Mouse (Mus musculus) forebrain, embryonic 15.5 days (tissue): ENCODE measurements at regions not wholly inside any gene's neighbourhood (a gene's known extent, or its start where the extent isn't known, plus 50 kb on each side); places are given as distances from the start of the nearest gene placed in this dataset.

ENCODE experiments used
- ATAC-seq: fragments of 200-750 bp; cut with Nextera tagmentation; replicated peaks from 2 replicates; pipeline ENCODE4 v1.8.0; 2017; ENCODE audit warnings: mild to moderate bottlenecking, moderate TSS enrichment, moderate library complexity
- H3K27ac ChIP-seq: fragments of 300-500 bp; sonication (generic); replicated peaks from 2 replicates; pipeline ENCODE4 v1.5.1; 2015; ENCODE audit warnings: mild to moderate bottlenecking, inconsistent platforms
- H3K27me3 ChIP-seq: fragments of 300-500 bp; sonication (generic); 2 replicates; pipeline ENCODE4 v1.6.1; 2015; ENCODE audit warnings: inconsistent platforms
- H3K36me3 ChIP-seq: fragments of 300-500 bp; sonication (generic); 2 replicates; pipeline ENCODE4 v1.6.1; 2015; ENCODE audit warnings: mild to moderate bottlenecking, inconsistent platforms
- H3K4me1 ChIP-seq: fragments of 300-500 bp; sonication (generic); 2 replicates; pipeline ENCODE4 v1.6.1; 2015; ENCODE audit warnings: inconsistent platforms
- H3K4me2 ChIP-seq: fragments of 300-500 bp; sonication (generic); replicated peaks from 2 replicates; pipeline ENCODE4 v1.6.1; 2015; ENCODE audit warnings: mild to moderate bottlenecking, inconsistent platforms
- H3K4me3 ChIP-seq: fragments of 300-500 bp; sonication (generic); 2 replicates; pipeline ENCODE4 v1.5.1; 2015; ENCODE audit warnings: mild to moderate bottlenecking, inconsistent platforms
- H3K9ac ChIP-seq: fragments of 300-500 bp; sonication (generic); replicated peaks from 2 replicates; pipeline ENCODE4 v1.6.1; 2015; ENCODE audit warnings: mild to moderate bottlenecking, inconsistent platforms
- H3K9me3 ChIP-seq: fragments of 300-500 bp; sonication (generic); 2 replicates; pipeline ENCODE4 v1.6.1; 2016; ENCODE audit warnings: inconsistent platforms
- WGBS: fragments of 180-500 bp; shearing (Covaris S2); methylation state at CpG from one replicate; pipeline ENCODE4 v1.1.7; 2015; ENCODE audit warnings: mixed read lengths; 5-methylcytosine and 5-hydroxymethylcytosine counted together

- no peaks in the 10 kb centered on the region for H3K36me3 ChIP-seq
- no peak overlapping the region for H3K27ac ChIP-seq
- WGBS = 68% methylated on average over 3 of the region's 3 CpGs
- H3K9ac ChIP-seq = no peak overlapping the region
- no peaks in the 10 kb centered on the region for H3K27me3 ChIP-seq
- no peaks in the 10 kb centered on the region for H3K4me1 ChIP-seq
- no peaks in the 10 kb centered on the region for H3K9me3 ChIP-seq
- ATAC-seq = 0 out of 2 replicates have a peak, but pooled peaks have one; percentile 23
- H3K4me3 ChIP-seq = no peak overlapping the region
- no peak overlapping the region for H3K4me2 ChIP-seq
Measured at GRCm38 (mm10) chr4:69395451-69395850, 441.3 kb upstream of the Brinp1 start.

DNA sequence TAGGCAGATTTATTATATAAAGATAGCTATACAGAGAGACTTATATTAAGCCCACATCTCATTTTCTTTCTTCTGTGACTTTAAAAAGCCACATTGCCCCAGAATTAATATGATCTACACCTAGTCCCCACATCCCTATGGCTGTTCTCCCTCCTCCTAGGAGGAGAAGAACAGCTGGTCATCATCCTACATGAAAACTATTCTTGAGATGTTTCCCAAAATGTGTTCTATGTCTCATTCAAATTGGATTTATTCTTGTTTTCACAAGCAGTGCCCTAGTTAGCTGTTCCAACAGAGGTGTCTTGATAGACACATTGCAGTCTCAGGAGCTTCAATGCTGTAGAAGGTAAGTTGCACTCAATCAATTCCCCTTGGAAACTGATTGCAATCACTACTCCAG, 429.1 kb upstream of the Brinp1 start:
- Histone ChIP-seq H3K9ac (no peak overlapping the region), H3K9me3 (no peaks in the 10 kb centered on the region), H3K4me1 (no peaks in the 10 kb centered on the region), H3K4me3 (no peak overlapping the region), H3K4me2 (no peak overlapping the region), H3K27ac (no peak overlapping the region), H3K36me3 (no peaks in the 10 kb centered on the region), H3K27me3 (no peaks in the 10 kb centered on the region)
- no peak for ATAC-seq

GRCm38 (mm10) chr4:69346979-69347465, 392.8 kb upstream of the Brinp1 start:
- Histone ChIP-seq H3K4me1 (no peaks in the 10 kb centered on the region), H3K36me3 (no peaks in the 10 kb centered on the region), H3K9ac (no peak overlapping the region), H3K9me3 (no peaks in the 10 kb centered on the region), H3K27me3 (no peaks in the 10 kb centered on the region), H3K4me2 (no peak overlapping the region), H3K27ac (no peak overlapping the region), H3K4me3 (no peak overlapping the region)
- no peak for ATAC-seq
- WGBS = 90% methylated on average over 5 of the region's 5 CpGs

- Histone ChIP-seq H3K27ac (no peak overlapping the region), H3K9ac (no peak overlapping the region), H3K36me3 (no peaks in the 10 kb centered on the region), H3K4me1 (no peaks in the 10 kb centered on the region), H3K4me3 (no peak overlapping the region), H3K9me3 (no peaks in the 10 kb centered on the region), H3K4me2 (no peak overlapping the region), H3K27me3 (no peaks in the 10 kb centered on the region)
- ATAC-seq = no peak
- 27% methylated on average over 3 of the region's 3 CpGs for WGBS
Measured at GRCm38 (mm10) chr4:69327606-69328005, 373.4 kb upstream of the Brinp1 start.
